ENCODE assay signal across 15 mouse cellular contexts in genomic region chr10:22782684-22783083, GRCm38 (mm10). TPM values are rescaled to one million over a fixed set of nuclear protein-coding genes. Genes with fewer than 3 reads are reported as not detected.
DNase-seq lines count a peak whose midpoint lies in the region; ATAC-seq and TF ChIP-seq lines count a peak whose summit lies in the region.
"Had no signal": no experiment of that assay in that cellular context is flagged by ENCODE, and none has a peak within 500 bp of the region (broad histone marks: within the 10 kb centered on the region; RNA-seq: fewer than 3 reads in every experiment).

No protein-coding gene starts in this region.

- no peaks in the 10 kb centered on the region for H3K9me3 ChIP-seq in hindbrain, embryonic 11.5 days (ENCODE audit: control insufficient read depth, low read length)
- H3K9me3 ChIP-seq in hindbrain, embryonic 12.5 days (replicated peaks) = peaks cover under 1% of the 10 kb centered on the region; the same call in 1 of the 2 replicates
- H3K9me3 ChIP-seq in liver, postnatal 0 days (ENCODE audit: low read length) = no peaks in the 10 kb centered on the region
- H3K9me3 ChIP-seq in liver, embryonic 11.5 days (ENCODE audit: control insufficient read depth, low read length) = no peaks in the 10 kb centered on the region
- H3K9me3 ChIP-seq in midbrain, embryonic 10.5 days (replicated peaks) = 0 out of 2 replicates have a peak, but pooled peaks cover 6% of the 10 kb centered on the region
- H3K9me3 ChIP-seq: embryonic facial prominence, embryonic 10.5 days; hindbrain, embryonic 10.5 days had no signal

- ATAC-seq in hindbrain, embryonic 11.5 days (ENCODE audit: low FRiP score) = no peak
- no peak for ATAC-seq in hindbrain, embryonic 12.5 days (ENCODE audit: low FRiP score)
- no peak for ATAC-seq in liver, postnatal 0 days
- ATAC-seq in liver, embryonic 11.5 days (replicated peaks; ENCODE audit: low FRiP score) = no peak

- H3K4me1 ChIP-seq in hindbrain, embryonic 11.5 days (replicated peaks; ENCODE audit: control insufficient read depth, insufficient read depth, low read length) = no peaks in the 10 kb centered on the region
- no peaks in the 10 kb centered on the region for H3K4me1 ChIP-seq in hindbrain, embryonic 12.5 days
- no peaks in the 10 kb centered on the region for H3K4me1 ChIP-seq in liver, postnatal 0 days (ENCODE audit: insufficient read depth)
- H3K4me1 ChIP-seq in liver, embryonic 11.5 days (replicated peaks; ENCODE audit: control insufficient read depth, insufficient read depth, low read length) = no peaks in the 10 kb centered on the region
- H3K4me1 ChIP-seq in cortical plate, adult 2 months (ENCODE audit: control insufficient read depth, insufficient read depth, low read length) = no peaks in the 10 kb centered on the region
- no peaks in the 10 kb centered on the region for H3K4me1 ChIP-seq in midbrain, embryonic 10.5 days
- H3K4me1 ChIP-seq: embryonic facial prominence, embryonic 10.5 days; hindbrain, embryonic 10.5 days had no signal

- TF ChIP-seq CTCF in liver, postnatal 0 days (IDR thresholded peaks at IDR 0.05; ENCODE audit: low read depth) = peak; percentile 39
- peak; percentile 38 for TF ChIP-seq CTCF in cortical plate, adult 2 months (IDR thresholded peaks at IDR 0.05; ENCODE audit: extremely low read depth, insufficient read depth, low read length)

- no peak overlapping the region for H3K4me2 ChIP-seq in hindbrain, embryonic 11.5 days (replicated peaks; ENCODE audit: low read depth, low read length)
- no peak overlapping the region for H3K4me2 ChIP-seq in hindbrain, embryonic 12.5 days (replicated peaks)
- no peak overlapping the region for H3K4me2 ChIP-seq in liver, postnatal 0 days (ENCODE audit: low read depth, low read length)
- H3K4me2 ChIP-seq in liver, embryonic 11.5 days = no peak overlapping the region

- TF ChIP-seq POLR2A in cortical plate, adult 2 months (IDR thresholded peaks at IDR 0.05; ENCODE audit: extremely low read depth, insufficient read depth, low read length) = no peak

- H3K4me3 ChIP-seq in hindbrain, embryonic 11.5 days (ENCODE audit: low read depth, low read length) = no peak overlapping the region
- no peak overlapping the region for H3K4me3 ChIP-seq in hindbrain, embryonic 12.5 days
- H3K4me3 ChIP-seq in liver, postnatal 0 days (ENCODE audit: low read depth, low read length) = no peak overlapping the region
- H3K4me3 ChIP-seq in liver, embryonic 11.5 days (ENCODE audit: low read depth, low read length) = no peak overlapping the region
- H3K4me3 ChIP-seq in cortical plate, adult 2 months (ENCODE audit: insufficient read depth, low read length) = no peak overlapping the region
- no peak overlapping the region for H3K4me3 ChIP-seq in midbrain, embryonic 10.5 days
- H3K4me3 ChIP-seq: embryonic facial prominence, embryonic 10.5 days; hindbrain, embryonic 10.5 days had no signal

- no peak for TF ChIP-seq EP300 in liver, postnatal 0 days (IDR thresholded peaks at IDR 0.05; ENCODE audit: low read depth)

- WGBS in hindbrain, embryonic 11.5 days = 59% methylated on average over 3 of the region's 3 CpGs
- 62% methylated on average over 3 of the region's 3 CpGs for WGBS in hindbrain, embryonic 12.5 days
- 47% methylated on average over 3 of the region's 3 CpGs for WGBS in liver, postnatal 0 days (ENCODE audit: insufficient replicate concordance)
- 53% methylated on average over 3 of the region's 3 CpGs for WGBS in liver, embryonic 11.5 days
- 65% methylated on average over 3 of the region's 3 CpGs for WGBS in midbrain, embryonic 10.5 days

- H3K9ac ChIP-seq in hindbrain, embryonic 11.5 days (ENCODE audit: low read depth, low read length) = no peak overlapping the region
- H3K9ac ChIP-seq in hindbrain, embryonic 12.5 days = no peak overlapping the region
- no peak overlapping the region for H3K9ac ChIP-seq in liver, postnatal 0 days (replicated peaks)
- no peak overlapping the region for H3K9ac ChIP-seq in liver, embryonic 11.5 days (ENCODE audit: low read depth, low read length)

- H3K36me3 ChIP-seq in hindbrain, embryonic 11.5 days (ENCODE audit: control insufficient read depth, insufficient read depth, low read length) = no peaks in the 10 kb centered on the region
- no peaks in the 10 kb centered on the region for H3K36me3 ChIP-seq in hindbrain, embryonic 12.5 days
- H3K36me3 ChIP-seq in liver, postnatal 0 days (replicated peaks; ENCODE audit: insufficient read depth, low read length) = no peaks in the 10 kb centered on the region
- H3K36me3 ChIP-seq in liver, embryonic 11.5 days (ENCODE audit: control insufficient read depth, insufficient read depth, low read length) = no peaks in the 10 kb centered on the region
- H3K36me3 ChIP-seq in midbrain, embryonic 10.5 days = no peaks in the 10 kb centered on the region
- H3K36me3 ChIP-seq: embryonic facial prominence, embryonic 10.5 days; hindbrain, embryonic 10.5 days had no signal

- H3K27me3 ChIP-seq in hindbrain, embryonic 11.5 days (ENCODE audit: control insufficient read depth, insufficient read depth, low read length) = no peaks in the 10 kb centered on the region
- H3K27me3 ChIP-seq in hindbrain, embryonic 12.5 days = no peaks in the 10 kb centered on the region
- H3K27me3 ChIP-seq in liver, postnatal 0 days (ENCODE audit: insufficient read depth, low read length) = no peaks in the 10 kb centered on the region
- no peaks in the 10 kb centered on the region for H3K27me3 ChIP-seq in liver, embryonic 11.5 days (replicated peaks; ENCODE audit: control insufficient read depth, insufficient read depth, low read length)
- H3K27me3 ChIP-seq in midbrain, embryonic 10.5 days (ENCODE audit: low read depth, poor library complexity, severe bottlenecking) = no peaks in the 10 kb centered on the region

- DNase-seq in hindbrain, embryonic 11.5 days (ENCODE audit: low spot score) = peak; percentile 4
- no peak for DNase-seq in liver, postnatal 0 days
- no peak for DNase-seq in liver, embryonic 11.5 days (ENCODE audit: low spot score)
- peak; percentile 8 for DNase-seq in lung, postnatal 14 days
- no peak for DNase-seq in adipocyte (ENCODE audit: low spot score)
- DNase-seq in midbrain, embryonic 10.5 days (ENCODE audit: low spot score) = no peak
- DNase-seq: gastrocnemius, postnatal 14 days; left cerebral cortex, postnatal 4 days; midbrain, embryonic 14.5 days had no signal

- H3K27ac ChIP-seq in hindbrain, embryonic 11.5 days (ENCODE audit: low read depth, low read length) = no peak overlapping the region
- no peak overlapping the region for H3K27ac ChIP-seq in hindbrain, embryonic 12.5 days
- H3K27ac ChIP-seq in liver, postnatal 0 days (ENCODE audit: low read depth) = no peak overlapping the region
- H3K27ac ChIP-seq in liver, embryonic 11.5 days (ENCODE audit: low read depth, low read length) = no peak overlapping the region
- H3K27ac ChIP-seq in cortical plate, adult 2 months (ENCODE audit: insufficient read depth, low read length) = no peak overlapping the region
- H3K27ac ChIP-seq in midbrain, embryonic 10.5 days (replicated peaks) = no peak overlapping the region
- H3K27ac ChIP-seq: embryonic facial prominence, embryonic 10.5 days; hindbrain, embryonic 10.5 days had no signal

RNA-seq across cellular contexts. Expression of gene Tcf21, which starts 37.3 kb away (rescaled TPM):
- polyA plus RNA-seq in hindbrain, embryonic 11.5 days (2014; fragmentation: Nextera tagmentation; extraction: Ambion mirVana) = 0.26 and 0.50 TPM in 2 replicates
- polyA plus RNA-seq in hindbrain, embryonic 12.5 days (2016; fragmentation: Nextera tagmentation; extraction: Ambion mirVana) = 0.17 and 0.96 TPM in 2 replicates
- polyA plus RNA-seq in liver, postnatal 0 days (2015; fragmentation: Nextera tagmentation; extraction: Ambion mirVana) = 12.9 and 13.9 TPM in 2 replicates
- 21.9 and 25.1 TPM in 2 replicates for polyA plus RNA-seq in liver, embryonic 11.5 days (2014; fragmentation: Nextera tagmentation; extraction: Ambion mirVana)
- polyA plus RNA-seq in cortical plate, adult 2 months (2012; rRNA removed) = 0.08 TPM in 1 of 2 replicates, not detected in the other
- not detected in 2 replicates for polyA plus RNA-seq in midbrain, embryonic 10.5 days (2016; fragmentation: Nextera tagmentation; extraction: Ambion mirVana)
- polyA plus RNA-seq: forebrain, embryonic 11.5 days; midbrain, embryonic 14.5 days; neural tube, embryonic 14.5 days had no signal

RNA-seq across cellular contexts. Expression of gene Tbpl1, which starts 50.9 kb away (rescaled TPM):
- 125 and 128 TPM in 2 replicates for polyA plus RNA-seq in hindbrain, embryonic 11.5 days (2014; fragmentation: Nextera tagmentation; extraction: Ambion mirVana)
- 113 TPM in 2 replicates for polyA plus RNA-seq in hindbrain, embryonic 12.5 days (2016; fragmentation: Nextera tagmentation; extraction: Ambion mirVana)
- 17.4 and 19.4 TPM in 2 replicates for polyA plus RNA-seq in liver, postnatal 0 days (2015; fragmentation: Nextera tagmentation; extraction: Ambion mirVana)
- polyA plus RNA-seq in liver, embryonic 11.5 days (2014; fragmentation: Nextera tagmentation; extraction: Ambion mirVana) = 54.0 and 61.9 TPM in 2 replicates
- 43.7 and 48.0 TPM in 2 replicates for polyA plus RNA-seq in cortical plate, adult 2 months (2012; rRNA removed)
- 102 and 107 TPM in 2 replicates for polyA plus RNA-seq in midbrain, embryonic 10.5 days (2016; fragmentation: Nextera tagmentation; extraction: Ambion mirVana)

Comparison
In these comparisons a context has a peak if more than half of its experiments do, and no peak if none do; other contexts are left out.
1. DNase-seq: peak in hindbrain, embryonic 11.5 days (single experiment) and lung, postnatal 14 days (single experiment); none in liver, postnatal 0 days (single experiment), liver, embryonic 11.5 days (single experiment), adipocyte (single experiment) and midbrain, embryonic 10.5 days (single experiment).